Mouse (Mus musculus) liver, adult 2 months (tissue): ENCODE measurements around the gene Triap1. TPM values are rescaled to one million over a fixed set of nuclear protein-coding genes. Genes with fewer than 3 reads are reported as not detected.

Source experiments
- DNase-seq: peaks from one replicate; pipeline ENCODE4 v3.0.0-alpha.2; 2011; ENCODE audit warnings: low read depth, low spot score; ENCODE audit errors: extremely low read depth
- H3K27ac ChIP-seq: fragments of 200-500 bp; replicated peaks from 2 replicates; pipeline ENCODE4 v1.5.1; 2012; ENCODE audit warnings: low read depth, mild to moderate bottlenecking, control low read depth, inconsistent platforms, low read length; ENCODE audit not compliant: insufficient read depth
- H3K27me3 ChIP-seq: fragments of 200-500 bp; 2 replicates; pipeline ENCODE4 v1.6.1; 2012; ENCODE audit warnings: mild to moderate bottlenecking, moderate library complexity, low read length, inconsistent platforms; ENCODE audit not compliant: control insufficient read depth, insufficient read depth
- H3K36me3 ChIP-seq: fragments of 200-500 bp; 2 replicates; pipeline ENCODE4 v1.6.1; 2012; ENCODE audit warnings: low read length, inconsistent platforms; ENCODE audit not compliant: control insufficient read depth, insufficient read depth
- H3K4me1 ChIP-seq: fragments of 200-500 bp; 2 replicates; pipeline ENCODE4 v1.6.1; 2011; ENCODE audit warnings: low read length; ENCODE audit not compliant: control insufficient read depth, insufficient read depth
- H3K4me3 ChIP-seq: fragments of 200-500 bp; 2 replicates; pipeline ENCODE4 v1.5.1; 2011; ENCODE audit warnings: low read depth, mild to moderate bottlenecking, control low read depth, low read length, moderate library complexity; ENCODE audit not compliant: insufficient read depth
- H3K79me2 ChIP-seq: fragments of 200-500 bp; 2 replicates; pipeline ENCODE4 v1.6.1; 2012; ENCODE audit warnings: inconsistent platforms, mild to moderate bottlenecking, low read length, moderate library complexity; ENCODE audit not compliant: control insufficient read depth, insufficient read depth
- H3K9ac ChIP-seq: fragments of 200-500 bp; 2 replicates; pipeline ENCODE4 v1.6.1; 2012; ENCODE audit warnings: low read depth, mild to moderate bottlenecking, control low read depth, inconsistent platforms, low read length
- CTCF ChIP-seq: fragments of 200-500 bp; IDR thresholded peaks from 2 replicates; pipeline ENCODE4 v1.5.1; 2011; ENCODE audit warnings: low read depth, low read length, control low read depth
- POLR2A ChIP-seq: fragments of 200-500 bp; IDR thresholded peaks from 2 replicates; pipeline ENCODE4 v1.6.1; 2011; ENCODE audit warnings: low read length, control low read depth; ENCODE audit not compliant: insufficient read depth; ENCODE audit errors: extremely low read depth
- WGBS: fragments of 180-500 bp; shearing (Covaris S2); methylation state at CpG from one replicate; pipeline ENCODE4 v1.1.7; 2018; 5-methylcytosine and 5-hydroxymethylcytosine counted together
- polyA plus RNA-seq: library from polyadenylated mRNA; depleted of rRNA; stranded (reverse); fragments of >200 nt; gene quantifications from 2 replicates; pipeline ENCODE4 v1.2.3, GENCODE M21; 2012
- total RNA-seq: library from RNA; depleted of rRNA; stranded (reverse); fragments of >200 nt; gene quantifications from 2 replicates; pipeline ENCODE4 v1.2.3, GENCODE M21; 2014

Triap1 gene
- total and polyA plus RNA-seq, 2 experiments, result 11.8 to 14.5 TPM

DNA sequence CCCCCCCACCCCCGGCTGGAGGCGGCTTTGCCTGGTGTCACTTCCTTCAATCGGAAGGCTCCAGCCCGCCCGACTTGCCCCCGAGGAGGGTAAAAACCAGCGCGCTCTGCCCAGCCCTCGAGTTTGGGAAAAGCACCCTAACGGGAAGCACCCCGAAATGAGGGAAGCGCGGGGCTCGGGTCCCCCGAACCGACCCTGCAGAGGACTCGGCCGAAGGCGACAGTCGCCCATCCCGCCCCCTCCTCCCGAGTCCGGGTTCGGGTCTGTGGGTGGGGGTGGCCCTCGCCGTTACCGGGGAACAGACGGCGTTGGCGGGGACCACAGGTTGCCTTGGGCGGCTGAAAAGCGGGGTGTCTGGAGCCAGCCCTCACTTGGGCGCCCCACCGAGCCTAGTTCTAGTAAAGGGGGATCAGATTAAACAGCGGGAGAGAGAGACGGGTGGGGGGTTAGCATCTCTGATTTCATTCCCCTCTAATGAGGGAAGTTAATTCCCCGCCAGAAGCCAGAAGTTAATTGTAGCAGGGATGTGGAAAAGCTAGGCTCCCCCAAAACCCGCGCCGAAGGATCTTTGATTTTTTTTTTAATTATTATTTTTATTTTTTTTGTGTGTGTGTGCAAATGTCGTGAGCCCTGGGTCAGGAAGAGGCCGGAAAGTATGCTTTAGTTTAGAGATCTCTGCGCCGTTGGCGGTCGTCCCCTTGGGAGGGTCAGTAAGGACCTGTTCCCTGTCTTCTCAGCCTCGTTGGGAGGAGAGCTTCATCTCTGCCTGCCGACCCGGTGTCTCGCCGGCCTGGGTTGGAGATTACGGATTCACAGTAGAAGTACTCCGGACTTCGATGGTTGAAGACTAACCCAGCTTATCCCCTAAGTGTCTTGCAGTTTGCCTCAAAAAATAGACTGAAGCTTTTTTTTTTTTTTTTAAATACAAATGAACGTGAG lies 13.1 kb upstream of the Triap1 start:
- H3K27me3 ChIP-seq, result no peaks in the 10 kb centered on the region

DNA sequence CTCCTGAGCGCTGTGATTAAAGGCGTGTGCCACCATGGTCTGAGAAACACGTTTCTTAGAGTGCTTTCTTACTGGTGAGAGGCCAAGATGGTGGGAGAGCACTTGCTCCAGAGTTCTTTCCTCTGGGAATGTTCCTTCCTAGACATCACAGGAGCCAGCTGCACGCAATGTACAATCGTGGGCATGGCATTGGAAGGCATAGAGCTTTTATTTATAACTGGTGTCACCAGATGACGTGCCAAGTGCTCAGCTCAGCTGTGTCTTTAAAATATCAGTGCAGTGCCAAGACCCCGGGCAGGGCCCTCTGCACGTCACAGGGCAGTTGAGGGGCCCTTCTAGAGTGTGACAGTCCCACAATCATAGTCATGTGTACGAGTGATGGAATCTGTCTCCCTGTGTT lies 10.1 kb upstream of the Triap1 start:
- 88% methylated on average over 9 of the region's 9 CpGs for WGBS
- H3K4me3 ChIP-seq, result no peak overlapping the region
- no peak for DNase-seq
- TF ChIP-seq CTCF, result no peak
- TF ChIP-seq POLR2A, result no peak
- no peak overlapping the region for H3K9ac ChIP-seq
- H3K27me3 ChIP-seq, result no peaks in the 10 kb centered on the region
- H3K36me3 ChIP-seq, result peaks cover 42% of the 10 kb centered on the region
- no peak overlapping the region for H3K27ac ChIP-seq
- peaks cover 29% of the 10 kb centered on the region for H3K79me2 ChIP-seq
- 0 out of 2 replicates have a peak, but pooled peaks cover 6% of the 10 kb centered on the region for H3K4me1 ChIP-seq

More for the DNA sequence above, 13.1 kb upstream of the Triap1 start:
- peak overlapping the region; percentile 96 for H3K9ac ChIP-seq
- 2% methylated on average over 55 of the region's 55 CpGs for WGBS
- DNase-seq, result no peak
- TF ChIP-seq POLR2A (no peak), CTCF (no peak)
- peaks cover 29% of the 10 kb centered on the region for H3K79me2 ChIP-seq
- peaks cover 20% of the 10 kb centered on the region for H3K36me3 ChIP-seq
- peak overlapping the region; percentile 97 for H3K4me3 ChIP-seq
- 0 out of 2 replicates have a peak, but pooled peaks cover 6% of the 10 kb centered on the region for H3K4me1 ChIP-seq
- no peak overlapping the region for H3K27ac ChIP-seq

DNA sequence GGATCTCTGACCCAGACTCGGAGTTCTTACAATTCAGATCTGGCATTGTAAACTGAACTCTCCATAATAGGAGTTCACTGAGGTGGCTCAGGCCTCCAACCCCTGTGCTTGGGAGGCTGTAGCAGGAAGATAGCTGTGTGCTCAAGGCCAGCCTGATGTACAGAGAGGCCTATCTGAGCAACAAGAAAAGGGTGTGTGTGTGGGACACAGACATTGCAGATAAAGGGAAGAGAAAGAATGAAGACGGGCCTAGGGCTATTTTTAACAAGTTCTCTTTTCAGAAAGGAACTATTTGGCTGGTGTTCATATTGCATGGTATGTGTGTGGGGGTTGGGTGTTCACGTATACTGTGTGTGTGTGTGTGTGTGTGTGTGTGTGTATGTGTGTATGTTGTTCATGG lies 7.4 kb upstream of the Triap1 start:
- H3K4me1 ChIP-seq, result no peaks in the 10 kb centered on the region
- peaks cover 42% of the 10 kb centered on the region for H3K36me3 ChIP-seq
- no peak overlapping the region for H3K27ac ChIP-seq
- peaks cover 15% of the 10 kb centered on the region for H3K79me2 ChIP-seq
- 76% methylated on average over 3 of the region's 3 CpGs for WGBS
- no peaks in the 10 kb centered on the region for H3K27me3 ChIP-seq
- no peak for TF ChIP-seq CTCF
- no peak for TF ChIP-seq POLR2A
- no peak overlapping the region for H3K9ac ChIP-seq
- no peak overlapping the region for H3K4me3 ChIP-seq
- DNase-seq, result no peak

DNA sequence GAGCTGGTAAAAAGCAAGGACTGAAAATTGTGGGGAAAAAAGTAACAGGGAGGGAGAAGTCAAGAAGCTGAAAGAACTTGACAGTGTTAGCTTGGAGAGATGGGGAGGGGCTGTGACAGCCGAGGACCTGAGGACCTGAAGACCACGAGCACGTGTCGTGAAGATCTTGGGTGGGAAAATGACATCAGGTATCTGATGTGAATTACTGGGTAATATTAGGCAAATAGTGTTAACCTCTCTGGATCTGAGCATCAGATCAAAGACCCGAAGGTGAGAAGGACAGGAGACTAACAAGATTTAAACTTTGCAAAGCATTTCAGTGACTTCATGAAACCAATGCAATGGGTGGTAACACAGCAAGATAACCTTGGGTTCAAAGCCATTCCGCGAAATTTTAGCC lies 1.0 kb upstream of the Triap1 start:
- 14% methylated on average over 7 of the region's 7 CpGs for WGBS
- Histone ChIP-seq H3K27me3 (no peaks in the 10 kb centered on the region), H3K9ac (0 out of 2 replicates have a peak overlapping the region, but pooled peaks have one; percentile 28), H3K4me1 (peaks cover 9% of the 10 kb centered on the region), H3K27ac (no peak overlapping the region), H3K79me2 (peaks cover 4% of the 10 kb centered on the region; the same call in 1 of the 2 replicates), H3K4me3 (peak overlapping the region; percentile 80; the same call in 1 of the 2 replicates), H3K36me3 (peaks cover 21% of the 10 kb centered on the region)
- no peak for DNase-seq
- TF ChIP-seq CTCF (no peak), POLR2A (no peak)

DNA sequence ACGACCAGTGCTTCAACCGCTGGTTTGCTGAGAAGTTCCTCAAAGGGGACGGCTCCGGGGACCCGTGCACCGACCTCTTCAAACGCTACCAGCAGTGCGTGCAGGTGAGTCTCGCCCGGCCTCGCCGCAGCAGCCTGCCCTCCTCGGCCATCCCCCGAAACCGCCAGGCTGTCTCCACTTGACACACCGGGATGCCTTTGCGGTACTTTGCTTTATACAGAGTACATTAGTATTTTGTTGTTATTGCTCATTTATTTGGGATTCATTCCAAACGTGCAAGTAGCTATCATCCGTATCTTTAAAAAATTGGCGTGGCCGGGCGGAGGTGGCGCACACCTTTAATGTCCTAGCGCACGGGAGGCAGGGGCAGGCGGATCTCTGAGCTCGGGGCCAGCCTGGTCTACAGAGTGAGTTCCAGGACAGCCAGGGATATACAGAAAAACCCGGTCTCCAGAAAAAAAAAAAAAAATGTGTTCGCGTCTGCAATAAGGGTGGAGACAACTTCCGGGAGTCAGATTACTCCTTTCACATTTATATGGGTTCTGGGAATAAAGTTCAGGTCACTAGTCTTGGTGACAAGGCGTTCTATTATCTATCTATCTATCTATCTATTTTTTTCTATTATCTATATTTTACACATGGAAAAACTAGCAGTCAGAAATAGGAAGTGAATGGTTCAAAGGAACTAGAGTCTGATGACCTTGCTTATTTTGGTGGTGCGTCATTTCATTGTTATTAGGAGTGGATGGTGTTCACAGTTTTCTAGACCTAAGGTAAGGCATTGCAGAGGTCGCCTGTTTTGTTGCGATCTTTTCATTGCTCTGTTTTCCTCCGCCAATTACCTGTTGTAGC lies 515 bp downstream of the Triap1 start:
- Histone ChIP-seq H3K79me2 (peaks cover 9% of the 10 kb centered on the region; the same call in 1 of the 2 replicates), H3K4me3 (peak overlapping the region; percentile 80), H3K27me3 (no peaks in the 10 kb centered on the region), H3K9ac (peak overlapping the region; percentile 68), H3K4me1 (peaks cover 9% of the 10 kb centered on the region), H3K36me3 (peaks cover 24% of the 10 kb centered on the region; the same call in 1 of the 2 replicates), H3K27ac (0 out of 2 replicates have a peak overlapping the region, but pooled peaks have one; percentile 10)
- DNase-seq, result no peak
- TF ChIP-seq POLR2A (no peak), CTCF (no peak)
- 6% methylated on average over 36 of the region's 36 CpGs for WGBS
